Mouse (Mus musculus) heart, embryonic 14.5 days (tissue): ENCODE results near the gene Helz. TPM values are rescaled to one million over a fixed set of nuclear protein-coding genes. Genes with fewer than 3 reads are reported as not detected.
A peak's percentile ranks its signal among the peaks of the same experiment; 100 is the strongest.

Experiments used
- ATAC-seq: fragments of 200-750 bp; cut with Nextera tagmentation; 2 replicates; pipeline ENCODE4 v1.8.0; 2017; ENCODE audit warnings: low read depth, moderate TSS enrichment; ENCODE audit not compliant: insufficient number of reproducible peaks, insufficient read depth, low FRiP score
- H3K27ac ChIP-seq, 2 experiments: fragments of 200-500 bp in 1 of 2; fragments of 300-500 bp in 1 of 2; sonication (generic) in 1 of 2; replicated peaks in 1 of 2; 2 replicates each; pipeline ENCODE4 v1.5.1; 2012 to 2014; ENCODE audit warnings: low read depth in 2 of 2, low read length in 2 of 2, control low read depth in 1 of 2, mild to moderate bottlenecking in 1 of 2, mixed read lengths in 1 of 2; ENCODE audit not compliant: control insufficient read depth in 1 of 2, insufficient read depth in 1 of 2
- H3K27me3 ChIP-seq: fragments of 300-500 bp; sonication (generic); 2 replicates; pipeline ENCODE4 v1.6.1; 2014; ENCODE audit warnings: mild to moderate bottlenecking, low read length, control low read depth; ENCODE audit not compliant: control insufficient read depth, insufficient read depth
- H3K36me3 ChIP-seq: fragments of 300-500 bp; sonication (generic); 2 replicates; pipeline ENCODE4 v1.6.1; 2014; ENCODE audit warnings: mild to moderate bottlenecking, control low read depth, low read length, mixed read lengths; ENCODE audit not compliant: control insufficient read depth, insufficient read depth
- H3K4me1 ChIP-seq, 2 experiments: fragments of 200-500 bp in 1 of 2; fragments of 300-500 bp in 1 of 2; sonication (generic) in 1 of 2; 2 replicates each; pipeline ENCODE4 v1.6.1; 2012 to 2014; ENCODE audit warnings: low read length in 2 of 2, control low read depth in 1 of 2, mixed read lengths in 1 of 2; ENCODE audit not compliant: control insufficient read depth in 2 of 2, insufficient read depth in 2 of 2
- H3K4me2 ChIP-seq: fragments of 300-500 bp; sonication (generic); 2 replicates; pipeline ENCODE4 v1.6.1; 2014; ENCODE audit warnings: mild to moderate bottlenecking, low read length
- H3K4me3 ChIP-seq, 2 experiments: fragments of 200-500 bp in 1 of 2; fragments of 300-500 bp in 1 of 2; sonication (generic) in 1 of 2; 2 replicates each; pipeline ENCODE4 v1.5.1; 2012 to 2014; ENCODE audit warnings: low read length in 2 of 2, mild to moderate bottlenecking in 2 of 2, control low read depth in 1 of 2, low read depth in 1 of 2, moderate library complexity in 1 of 2; ENCODE audit not compliant: control insufficient read depth in 1 of 2, insufficient read depth in 1 of 2
- H3K9ac ChIP-seq: fragments of 300-500 bp; sonication (generic); 2 replicates; pipeline ENCODE4 v1.6.1; 2014; ENCODE audit warnings: mild to moderate bottlenecking, low read length
- H3K9me3 ChIP-seq: fragments of 300-500 bp; sonication (generic); 2 replicates; pipeline ENCODE4 v1.6.1; 2016; ENCODE audit warnings: low read length, control low read depth; ENCODE audit not compliant: control insufficient read depth
- WGBS: fragments of 180-500 bp; shearing (Covaris S2); extraction: QIAGEN DNeasy Blood & Tissue Kit; methylation state at CpG from one replicate; pipeline ENCODE4 v1.1.7; 2014; 5-methylcytosine and 5-hydroxymethylcytosine counted together
- polyA plus RNA-seq: library from polyadenylated mRNA; unstranded; fragments of >200 nt; fragmentation: Nextera tagmentation; extraction: Ambion mirVana; gene quantifications from 2 replicates; pipeline ENCODE4 v1.2.1, GENCODE M21; 2014

The Helz gene
- polyA plus RNA-seq, 1 experiment from 2014 or later, result 17.5 TPM

GRCm38 (mm10) chr11:107573847-107574246, 26.1 kb downstream of the Helz start:
- peak; percentile 73 for ATAC-seq

GRCm38 (mm10) chr11:107574811-107575705, 27.3 kb downstream of the Helz start:
- no peak for ATAC-seq
- peaks cover 46% of the 10 kb centered on the region for H3K36me3 ChIP-seq

More at GRCm38 (mm10) chr11:107573847-107574246, 26.1 kb downstream of the Helz start:
- Histone ChIP-seq H3K9me3 (no peaks in the 10 kb centered on the region), H3K36me3 (peaks cover 34% of the 10 kb centered on the region), H3K4me3 (no peak overlapping the region), H3K9ac (peak overlapping the region; percentile 50), H3K27ac (peak overlapping the region; percentile 78 to 87), H3K4me2 (peak overlapping the region; percentile 32), H3K27me3 (no peaks in the 10 kb centered on the region), H3K4me1 (peaks cover 16 to 34% of the 10 kb centered on the region in 2 experiments)
- 20% methylated on average over 6 of the region's 6 CpGs for WGBS

GRCm38 (mm10) chr11:107576186-107576585, 28.5 kb downstream of the Helz start:
- H3K27ac ChIP-seq, result no peak overlapping the region
- peaks cover 16 to 34% of the 10 kb centered on the region in 2 experiments for H3K4me1 ChIP-seq
- WGBS, result 89% methylated on average over 7 of the region's 7 CpGs
- H3K4me2 ChIP-seq, result no peak overlapping the region
- no peak overlapping the region for H3K4me3 ChIP-seq
- H3K27me3 ChIP-seq, result no peaks in the 10 kb centered on the region
- peaks cover 58% of the 10 kb centered on the region for H3K36me3 ChIP-seq
- no peak for ATAC-seq
- H3K9me3 ChIP-seq, result no peaks in the 10 kb centered on the region
- no peak overlapping the region for H3K9ac ChIP-seq

More at GRCm38 (mm10) chr11:107574811-107575705, 27.3 kb downstream of the Helz start:
- Histone ChIP-seq H3K4me2 (no peak overlapping the region), H3K27me3 (no peaks in the 10 kb centered on the region), H3K4me3 (no peak overlapping the region), H3K9ac (no peak overlapping the region), H3K9me3 (no peaks in the 10 kb centered on the region), H3K27ac (no peak overlapping the region), H3K4me1 (peaks cover 16 to 34% of the 10 kb centered on the region in 2 experiments)
- WGBS, result 86% methylated on average over 20 of the region's 20 CpGs

- Histone ChIP-seq H3K27ac (no peak overlapping the region), H3K4me1 (peaks cover 14 to 26% of the 10 kb centered on the region in 2 experiments), H3K27me3 (no peaks in the 10 kb centered on the region), H3K9ac (no peak overlapping the region), H3K36me3 (peaks cover 60% of the 10 kb centered on the region), H3K4me2 (no peak overlapping the region), H3K9me3 (no peaks in the 10 kb centered on the region), H3K4me3 (no peak overlapping the region)
- WGBS, result 74% methylated on average over 8 of the region's 8 CpGs
- ATAC-seq, result no peak
Observed at GRCm38 (mm10) chr11:107577400-107577799, 29.7 kb downstream of the Helz start.

GRCm38 (mm10) chr11:107578226-107578625, 30.5 kb downstream of the Helz start:
- no peaks in the 10 kb centered on the region for H3K27me3 ChIP-seq
- WGBS, result 61% methylated on average over 7 of the region's 7 CpGs
- no peak overlapping the region for H3K4me2 ChIP-seq
- H3K4me3 ChIP-seq, result no peak overlapping the region
- H3K36me3 ChIP-seq, result peaks cover 54% of the 10 kb centered on the region
- no peak for ATAC-seq
- H3K4me1 ChIP-seq, result peaks cover 12 to 18% of the 10 kb centered on the region in 2 experiments
- H3K9ac ChIP-seq, result no peak overlapping the region
- H3K9me3 ChIP-seq, result no peaks in the 10 kb centered on the region
- H3K27ac ChIP-seq, result no peak overlapping the region; a peak in 1 of 4 replicates

- Histone ChIP-seq H3K9ac (no peak overlapping the region), H3K4me2 (no peak overlapping the region), H3K9me3 (no peaks in the 10 kb centered on the region), H3K4me3 (no peak overlapping the region), H3K36me3 (peaks cover 53% of the 10 kb centered on the region), H3K27me3 (no peaks in the 10 kb centered on the region), H3K27ac (no peak overlapping the region), H3K4me1 (0 out of 4 replicates have a peak, but pooled peaks cover 0 to 7% of the 10 kb centered on the region in 2 experiments)
- WGBS, result 92% methylated on average over 4 of the region's 4 CpGs
- ATAC-seq, result no peak
Observed at GRCm38 (mm10) chr11:107580786-107581185, 33.1 kb downstream of the Helz start.

GRCm38 (mm10) chr11:107584660-107585451, 37.1 kb downstream of the Helz start:
- 0 out of 4 replicates have a peak, but pooled peaks cover 0 to 5% of the 10 kb centered on the region in 2 experiments for H3K4me1 ChIP-seq
- ATAC-seq, result no peak
- WGBS, result 78% methylated on average over 12 of the region's 12 CpGs
- 0 out of 4 replicates have a peak overlapping the region, but pooled peaks of 1 of the 2 experiments have one; percentile 24 for H3K27ac ChIP-seq
- H3K9me3 ChIP-seq, result no peaks in the 10 kb centered on the region
- no peaks in the 10 kb centered on the region for H3K27me3 ChIP-seq
- H3K4me3 ChIP-seq, result no peak overlapping the region
- H3K36me3 ChIP-seq, result peaks cover 36% of the 10 kb centered on the region
- H3K4me2 ChIP-seq, result no peak overlapping the region
- H3K9ac ChIP-seq, result no peak overlapping the region
